Mouse (Mus musculus): ENCODE measurements around the gene U2af2.

Gene U2af2

DNA sequence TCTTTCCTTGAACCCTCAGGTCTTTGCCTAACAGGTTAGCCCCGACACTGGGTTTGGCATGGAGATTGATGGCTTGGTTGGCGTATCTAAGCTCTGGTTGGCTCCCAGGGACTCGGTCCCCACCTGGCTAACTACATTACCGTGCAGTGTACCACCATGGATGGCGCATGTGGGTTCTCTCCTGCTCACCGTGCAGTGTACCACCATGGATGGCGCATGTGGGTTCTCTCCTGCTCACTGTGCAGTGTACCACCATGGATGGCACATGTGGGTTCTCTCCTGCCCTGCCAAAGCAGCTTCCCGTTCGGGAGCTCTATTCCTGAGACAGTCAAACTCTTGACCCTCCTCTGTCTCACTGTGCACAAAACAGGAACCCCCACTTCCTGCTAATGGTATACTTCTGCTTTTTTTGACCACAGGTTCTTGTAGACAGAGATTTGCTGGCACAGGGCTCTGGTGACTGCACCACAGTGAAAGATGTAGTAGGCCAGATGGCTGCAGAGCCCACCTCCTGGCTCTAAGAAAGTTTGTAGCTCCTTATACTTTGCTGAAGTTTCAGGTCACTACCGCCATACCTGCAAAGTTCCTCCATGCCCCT lies 39.2 kb downstream of the U2af2 start:
- CTCF ChIA-PET = no interaction called here

DNA sequence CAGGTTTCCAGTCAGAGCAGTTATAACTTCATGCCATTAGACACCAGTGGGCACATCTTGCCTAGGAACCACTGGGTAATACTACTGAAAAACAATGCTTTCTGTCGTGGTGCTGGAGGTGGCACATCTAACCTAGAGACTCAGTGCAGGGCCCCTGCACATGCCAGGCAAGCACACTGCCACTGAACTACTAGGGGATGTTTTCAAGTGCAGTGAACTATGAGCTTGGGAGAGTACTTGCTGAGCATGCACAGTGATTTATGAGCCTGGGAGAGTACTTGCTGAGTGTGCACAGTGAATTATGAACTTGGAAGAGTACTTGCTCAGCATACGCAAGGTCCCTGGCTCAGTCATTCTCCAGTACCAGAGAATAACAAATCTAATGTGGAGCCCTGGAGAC lies 40.6 kb downstream of the U2af2 start:
- CTCF ChIA-PET = no interaction called here

DNA sequence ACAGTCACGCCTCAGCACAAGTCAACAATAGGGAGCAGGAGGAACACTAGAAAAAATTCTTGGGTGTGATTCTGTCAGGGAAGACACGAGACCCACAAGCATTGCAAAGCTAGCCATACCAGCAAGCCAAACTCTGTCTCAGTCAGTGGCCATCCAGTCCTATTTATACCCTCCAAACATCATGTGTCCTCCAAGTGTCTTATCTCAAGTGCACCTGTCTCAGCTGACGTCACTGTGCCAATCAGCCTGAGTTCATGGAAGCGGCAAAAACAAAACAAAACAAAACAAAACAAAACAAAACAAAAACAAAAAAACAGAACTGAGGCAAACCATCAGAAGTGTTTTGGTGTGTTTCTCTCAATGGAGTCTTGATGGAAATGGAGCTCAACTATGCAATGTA lies 46.3 kb downstream of the U2af2 start:
- CTCF ChIA-PET = no interaction called here

DNA sequence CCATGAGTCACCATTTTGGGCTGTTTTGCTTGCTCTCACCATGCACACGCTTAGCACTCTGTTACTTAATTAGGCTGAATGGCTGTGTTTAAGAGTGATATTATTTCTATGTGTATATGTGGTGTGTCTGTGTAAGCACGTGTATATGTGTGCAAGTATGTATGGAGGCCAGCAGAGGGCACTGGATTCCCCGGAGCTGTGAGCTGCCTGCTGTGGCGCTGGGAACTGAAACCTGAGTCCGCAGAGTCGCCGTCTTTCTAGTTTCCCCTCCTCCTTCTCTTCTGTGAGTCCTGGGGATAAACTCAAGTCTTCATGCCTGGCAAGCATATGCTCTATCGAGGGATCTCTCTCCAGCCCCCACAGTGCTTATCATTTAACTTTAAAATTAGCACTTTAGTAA lies 47.4 kb downstream of the U2af2 start:
- CTCF ChIA-PET = interaction anchor here (0.7 kb wide), 1 partner anchor 1089 kb away, joined by 4 read pairs; no protein-coding TSS in a partner anchor

DNA sequence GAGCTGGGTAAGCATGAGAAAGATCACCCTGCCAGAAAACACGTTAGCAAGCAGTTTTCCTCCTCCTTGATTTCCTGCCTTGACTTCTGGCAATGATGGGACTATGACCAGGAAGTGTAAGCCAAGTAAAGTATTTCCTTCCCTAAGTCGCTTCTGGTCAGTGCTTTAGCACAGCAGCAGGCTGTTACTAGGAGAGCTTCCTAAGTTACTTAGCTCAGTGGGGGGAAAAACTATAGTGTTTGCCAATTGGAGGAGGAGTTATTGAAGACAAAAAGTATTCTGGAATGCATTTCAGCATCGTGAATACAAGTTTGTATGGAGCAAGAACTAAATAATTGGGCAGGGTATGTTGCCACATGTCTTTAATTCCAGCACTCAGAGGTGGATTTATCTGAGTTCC lies 50.8 kb downstream of the U2af2 start:
- CTCF ChIA-PET = no interaction called here

DNA sequence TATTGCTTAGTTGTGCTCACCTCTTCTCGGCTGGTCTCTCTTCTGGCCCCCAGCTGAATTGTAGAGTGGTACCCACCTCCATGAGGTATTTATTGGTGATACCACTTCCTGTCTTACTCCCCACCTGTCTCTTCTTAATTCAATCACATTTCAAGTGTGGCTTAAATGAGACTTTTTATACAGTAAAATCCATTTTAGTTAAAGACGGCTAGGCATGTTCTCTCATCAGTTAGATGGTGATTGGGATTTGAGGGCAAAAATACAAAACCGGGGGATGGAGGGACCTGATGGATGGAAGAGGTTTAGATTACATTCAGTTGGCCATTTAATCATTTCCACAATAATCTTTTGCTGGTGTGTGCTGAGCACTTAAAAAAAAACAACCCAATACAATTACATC lies 54.9 kb downstream of the U2af2 start, which contains the start of gene Rfpl4:
TSS of gene Rfpl4 (minus strand) at position 101 of the 400 bp plus-strand sequence.
- CTCF ChIA-PET = no interaction called here

DNA sequence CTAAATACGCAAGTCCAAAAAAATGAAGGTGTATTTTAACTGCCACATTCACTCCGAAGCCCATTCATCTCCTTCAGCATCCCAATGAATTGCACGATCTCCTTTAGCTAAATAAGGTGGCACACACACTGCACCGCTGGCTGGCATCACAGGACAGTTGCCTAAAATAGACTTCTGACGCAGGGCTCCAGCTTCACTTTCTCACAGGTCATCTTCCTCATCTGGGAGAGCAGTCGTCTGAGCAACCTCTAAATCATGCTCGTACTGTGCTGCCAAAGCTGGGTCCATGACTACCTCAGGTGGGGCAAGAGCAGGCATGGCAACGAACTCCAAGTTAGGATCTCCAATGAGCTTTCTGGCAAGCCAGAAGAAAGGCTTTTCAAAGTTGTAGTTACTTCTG lies 63.1 kb downstream of the U2af2 start:
- CTCF ChIA-PET = interaction anchor here (0.5 to 0.9 kb wide), 2 partner anchors 109 to 1041 kb away, joined by 4 to 15 read pairs; no protein-coding TSS in a partner anchor

DNA sequence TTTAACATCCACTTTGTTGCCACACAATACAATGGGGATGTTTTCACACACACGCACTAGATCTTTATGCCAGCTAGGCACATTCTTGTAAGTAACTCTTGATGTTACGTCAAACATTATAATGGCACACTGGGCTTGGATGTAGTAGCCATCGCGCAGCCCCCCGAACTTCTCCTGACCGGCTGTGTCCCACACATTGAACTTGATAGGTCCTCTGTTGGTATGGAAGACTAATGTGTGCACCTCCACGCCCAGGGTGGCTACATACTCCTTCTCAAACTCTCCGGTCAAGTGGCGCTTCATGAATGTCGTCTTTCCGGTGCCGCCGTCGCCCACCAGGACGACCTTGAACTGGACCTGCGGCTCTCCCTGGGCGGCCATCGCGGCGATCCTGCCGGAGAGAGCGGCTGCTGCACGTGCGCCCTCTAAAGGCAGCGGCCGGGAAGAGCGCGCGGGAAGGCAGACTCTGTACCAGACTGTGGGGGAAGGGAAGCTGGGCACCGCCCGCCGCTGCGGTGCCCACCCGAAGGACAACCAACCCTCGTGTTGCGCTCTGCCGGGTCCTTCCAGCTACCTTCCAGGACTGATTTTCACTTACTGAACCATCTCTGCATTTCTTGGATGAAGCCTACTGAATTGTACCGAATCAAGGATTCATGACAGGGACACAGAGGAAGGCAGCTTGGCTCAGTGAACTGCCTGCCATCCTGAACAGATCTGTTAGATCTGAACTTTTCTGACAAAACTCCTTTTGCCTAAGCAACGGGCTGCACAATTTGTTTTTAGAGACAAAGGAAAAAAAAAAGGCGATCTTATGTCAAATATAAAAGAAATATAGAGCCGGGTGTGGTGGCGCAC lies 63.8 kb downstream of the U2af2 start, which contains the start of gene Rasl2-9:
TSS of gene Rasl2-9 (minus strand) at position 402 of the 858 bp plus-strand sequence.
- CTCF ChIA-PET = interaction anchor here (0.9 kb wide), 1 partner anchor 110 kb away, joined by 4 read pairs; no protein-coding TSS in a partner anchor
